Mouse (Mus musculus) ES-Bruce4 (cell line): ENCODE measurements at regions not wholly inside any gene's neighbourhood (a gene's known extent, or its start where the extent isn't known, plus 50 kb on each side); places are given as distances from the start of the nearest gene placed in this dataset.
"Not testable (repeated sequence)": the region's sequence is repeated elsewhere in the genome, so short reads cannot be mapped to it uniquely, and the experiment has no call there.

ENCODE experiments used
- H3K27ac ChIP-seq: 2 replicates; pipeline ENCODE4 v1.5.1; 2012; ENCODE audit warnings: low read length, inconsistent platforms; ENCODE audit not compliant: insufficient read depth
- H3K27me3 ChIP-seq: 2 replicates; pipeline ENCODE4 v1.6.1; 2012; ENCODE audit warnings: mild to moderate bottlenecking, low read length, inconsistent platforms; ENCODE audit not compliant: control insufficient read depth, poor library complexity, insufficient read depth, severe bottlenecking
- H3K36me3 ChIP-seq: 2 replicates; pipeline ENCODE4 v1.6.1; 2012; ENCODE audit warnings: inconsistent platforms, mild to moderate bottlenecking, low read length, moderate library complexity; ENCODE audit not compliant: control insufficient read depth, poor library complexity, insufficient read depth, severe bottlenecking
- H3K4me1 ChIP-seq: one replicate; pipeline ENCODE4 v1.8.1; 2011; ENCODE audit warnings: low read length; ENCODE audit not compliant: control insufficient read depth, insufficient read depth
- H3K4me3 ChIP-seq: 2 replicates; pipeline ENCODE4 v1.5.1; 2011; ENCODE audit warnings: low read depth, mild to moderate bottlenecking, low read length
- H3K9ac ChIP-seq: 2 replicates; pipeline ENCODE4 v1.6.1; 2012; ENCODE audit warnings: low read depth, mild to moderate bottlenecking, inconsistent platforms; ENCODE audit not compliant: poor library complexity, severe bottlenecking
- H3K9me3 ChIP-seq: replicated peaks from 2 replicates; pipeline ENCODE4 v1.6.1; 2012; ENCODE audit warnings: mild to moderate bottlenecking, low read length, inconsistent platforms; ENCODE audit not compliant: control insufficient read depth, poor library complexity, insufficient read depth, severe bottlenecking
- CTCF ChIP-seq: IDR thresholded peaks from one replicate; pipeline ENCODE4 v1.8.1; 2011; ENCODE audit warnings: low read depth, low read length
- EP300 ChIP-seq: IDR thresholded peaks from 2 replicates; pipeline ENCODE4 v1.6.1; 2011; ENCODE audit warnings: low read depth, low read length; ENCODE audit not compliant: insufficient read depth
- POLR2A ChIP-seq: IDR thresholded peaks from one replicate; pipeline ENCODE4 v1.8.1; 2011; ENCODE audit warnings: low read length; ENCODE audit not compliant: insufficient read depth

GRCm38 (mm10) chr15:27089155-27089554, 193.8 kb upstream of the Fbxl7 start:
- Histone ChIP-seq H3K4me1 (no peaks in the 10 kb centered on the region), H3K36me3 (no peaks in the 10 kb centered on the region), H3K27me3 (no peaks in the 10 kb centered on the region), H3K27ac (no peak overlapping the region), H3K9me3 (no peaks in the 10 kb centered on the region), H3K9ac (no peak overlapping the region), H3K4me3 (no peak overlapping the region)
- TF ChIP-seq POLR2A, result no peak
- TF ChIP-seq CTCF, result no peak

GRCm38 (mm10) chr15:27094102-27094501, 198.7 kb upstream of the Fbxl7 start:
- H3K27me3 ChIP-seq, result no peaks in the 10 kb centered on the region
- H3K36me3 ChIP-seq, result no peaks in the 10 kb centered on the region
- H3K9ac ChIP-seq, result no peak overlapping the region
- no peaks in the 10 kb centered on the region for H3K4me1 ChIP-seq
- no peak overlapping the region for H3K27ac ChIP-seq
- no peaks in the 10 kb centered on the region for H3K9me3 ChIP-seq
- no peak for TF ChIP-seq POLR2A
- TF ChIP-seq CTCF, result no peak
- H3K4me3 ChIP-seq, result no peak overlapping the region

GRCm38 (mm10) chr15:27095231-27095630, 199.9 kb upstream of the Fbxl7 start:
- H3K9me3 ChIP-seq, result no peaks in the 10 kb centered on the region
- H3K27ac ChIP-seq, result no peak overlapping the region
- H3K27me3 ChIP-seq, result no peaks in the 10 kb centered on the region
- no peaks in the 10 kb centered on the region for H3K36me3 ChIP-seq
- no peak overlapping the region for H3K4me3 ChIP-seq
- no peak for TF ChIP-seq POLR2A
- TF ChIP-seq CTCF, result no peak
- TF ChIP-seq EP300, result no peak
- H3K4me1 ChIP-seq, result no peaks in the 10 kb centered on the region
- H3K9ac ChIP-seq, result no peak overlapping the region

- H3K36me3 ChIP-seq, H3K9ac ChIP-seq, H3K27me3 ChIP-seq, H3K4me3 ChIP-seq, H3K4me1 ChIP-seq, H3K27ac ChIP-seq, H3K9me3 ChIP-seq: not testable (repeated sequence)
Observed at GRCm38 (mm10) chr15:27101610-27102009, 206.2 kb upstream of the Fbxl7 start.

- TF ChIP-seq POLR2A (no peak), CTCF (no peak), EP300 (no peak)
- H3K4me3 ChIP-seq, result no peak overlapping the region
- H3K4me1 ChIP-seq, result no peaks in the 10 kb centered on the region
- no peak overlapping the region for H3K27ac ChIP-seq
- no peaks in the 10 kb centered on the region for H3K27me3 ChIP-seq
- H3K36me3 ChIP-seq, result no peaks in the 10 kb centered on the region
- no peak overlapping the region for H3K9ac ChIP-seq
- no peaks in the 10 kb centered on the region for H3K9me3 ChIP-seq
Observed at GRCm38 (mm10) chr15:27109130-27109529, 213.8 kb upstream of the Fbxl7 start.

GRCm38 (mm10) chr15:27129697-27130096, 234.3 kb upstream of the Fbxl7 start:
- no peak overlapping the region for H3K9ac ChIP-seq
- no peaks in the 10 kb centered on the region for H3K36me3 ChIP-seq
- H3K4me3 ChIP-seq, result no peak overlapping the region
- H3K27me3 ChIP-seq, result no peaks in the 10 kb centered on the region
- TF ChIP-seq EP300, result no peak
- no peak for TF ChIP-seq CTCF
- no peak for TF ChIP-seq POLR2A
- H3K4me1 ChIP-seq, result no peaks in the 10 kb centered on the region
- H3K9me3 ChIP-seq, result peaks cover 7% of the 10 kb centered on the region; the same call in 1 of the 2 replicates
- no peak overlapping the region for H3K27ac ChIP-seq
